Mouse (Mus musculus): Measurements from ENCODE around the gene Fgf10. TPM values are rescaled to one million over a fixed set of nuclear protein-coding genes. Genes with fewer than 3 reads are reported as not detected.

Fgf10 gene
- polyA plus RNA-seq, 1 experiment from 2014 or later: 9.5 TPM

- Histone ChIP-seq H3K27me3 (replicated peaks; ENCODE audit: insufficient read depth, low read length) (no peaks in the 10 kb centered on the region), H3K4me2 (replicated peaks; ENCODE audit: low read depth, low read length) (no peak overlapping the region), H3K27ac (ENCODE audit: low read length) (no peak overlapping the region), H3K9ac (replicated peaks; ENCODE audit: low read depth) (no peak overlapping the region), H3K36me3 (ENCODE audit: insufficient read depth, low read length) (no peaks in the 10 kb centered on the region), H3K4me1 (ENCODE audit: insufficient read depth, low read depth, low read length) (no peaks in the 10 kb centered on the region), H3K4me3 (ENCODE audit: low read depth, low read length) (no peak overlapping the region), H3K9me3 (ENCODE audit: low read length) (no peaks in the 10 kb centered on the region)
- no peak for DNase-seq (ENCODE audit: low spot score)
- WGBS: 50% methylated on average over 5 of the region's 5 CpGs
- no peak for TF ChIP-seq EP300 (IDR thresholded peaks at IDR 0.05)
- no peak for TF ChIP-seq CTCF (IDR thresholded peaks at IDR 0.05)
- no peak for ATAC-seq
Measured at GRCm38 (mm10) chr13:118656991-118657390, 12.6 kb upstream of the Fgf10 start.

DNA sequence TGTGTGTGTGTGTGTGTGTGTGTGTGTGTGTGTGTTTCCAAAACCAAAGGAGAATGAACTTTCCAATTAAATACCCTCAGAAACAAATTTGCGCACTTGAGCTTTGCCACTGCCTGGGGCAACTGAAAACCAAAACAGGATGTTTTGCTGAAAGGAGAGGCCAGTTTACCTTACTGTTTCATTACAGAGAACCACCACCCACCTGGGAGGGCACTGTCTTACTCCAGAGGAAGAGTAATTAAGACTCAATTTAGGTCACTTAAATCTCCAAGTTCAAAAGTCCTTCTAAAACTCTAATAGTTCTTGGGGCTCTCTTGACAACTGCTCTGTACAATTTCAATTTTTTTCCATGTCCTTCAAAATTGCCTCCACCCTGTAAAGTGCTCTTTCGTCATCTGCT, 11.6 kb upstream of the Fgf10 start:
- no peak for ATAC-seq
- no peak for TF ChIP-seq EP300 (IDR thresholded peaks at IDR 0.05)
- TF ChIP-seq CTCF (IDR thresholded peaks at IDR 0.05): no peak
- H3K4me3 ChIP-seq (ENCODE audit: low read depth, low read length): no peak overlapping the region
- H3K9ac ChIP-seq (replicated peaks; ENCODE audit: low read depth): no peak overlapping the region
- no peaks in the 10 kb centered on the region for H3K27me3 ChIP-seq (replicated peaks; ENCODE audit: insufficient read depth, low read length)
- H3K4me2 ChIP-seq (replicated peaks; ENCODE audit: low read depth, low read length): no peak overlapping the region
- DNase-seq (ENCODE audit: low spot score): no peak
- H3K27ac ChIP-seq (ENCODE audit: low read length): no peak overlapping the region
- 81% methylated on average over 2 of the region's 2 CpGs for WGBS
- H3K4me1 ChIP-seq (ENCODE audit: insufficient read depth, low read depth, low read length): no peaks in the 10 kb centered on the region
- no peaks in the 10 kb centered on the region for H3K36me3 ChIP-seq (ENCODE audit: insufficient read depth, low read length)
- no peaks in the 10 kb centered on the region for H3K9me3 ChIP-seq (ENCODE audit: low read length)

DNA sequence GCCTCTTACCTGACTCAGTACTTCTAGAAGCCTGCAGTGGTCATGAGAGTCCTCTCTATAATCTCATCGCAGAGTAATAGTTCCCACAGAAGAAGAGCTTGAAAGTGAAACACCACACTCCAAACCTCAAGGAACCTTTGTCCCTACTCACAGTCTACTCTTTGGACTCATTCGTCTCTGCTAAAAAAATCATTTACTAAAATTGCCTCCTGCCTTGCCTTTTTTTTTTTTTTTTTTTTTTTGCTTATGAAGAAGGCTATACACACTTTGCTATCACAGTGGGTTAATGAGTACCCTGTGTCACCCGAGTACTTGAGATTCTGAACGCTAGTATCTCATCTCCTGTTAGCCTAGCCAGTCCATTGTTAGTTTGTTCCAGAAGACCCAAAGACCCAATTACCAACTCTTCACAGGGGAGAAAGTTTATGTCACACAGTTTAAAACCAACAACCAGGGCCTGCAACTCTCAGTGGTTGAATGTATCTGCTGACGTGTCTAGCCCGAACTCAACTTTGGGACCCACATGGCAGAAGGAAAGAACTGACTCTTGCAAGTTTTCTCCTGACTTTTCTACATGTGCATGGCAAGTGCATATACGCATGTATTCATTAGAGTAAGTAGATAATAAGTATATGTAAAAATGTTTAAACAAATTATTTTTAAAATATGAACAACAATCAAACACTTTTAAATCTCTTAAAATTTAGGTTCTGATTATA, 10.8 kb upstream of the Fgf10 start:
- no peak for DNase-seq (ENCODE audit: low spot score)
- Histone ChIP-seq H3K4me1 (ENCODE audit: insufficient read depth, low read depth, low read length) (no peaks in the 10 kb centered on the region), H3K4me3 (ENCODE audit: low read depth, low read length) (no peak overlapping the region), H3K9me3 (ENCODE audit: low read length) (no peaks in the 10 kb centered on the region), H3K27me3 (replicated peaks; ENCODE audit: insufficient read depth, low read length) (no peaks in the 10 kb centered on the region), H3K36me3 (ENCODE audit: insufficient read depth, low read length) (no peaks in the 10 kb centered on the region), H3K9ac (replicated peaks; ENCODE audit: low read depth) (no peak overlapping the region), H3K4me2 (replicated peaks; ENCODE audit: low read depth, low read length) (no peak overlapping the region), H3K27ac (ENCODE audit: low read length) (no peak overlapping the region)
- ATAC-seq: no peak
- TF ChIP-seq EP300 (IDR thresholded peaks at IDR 0.05): no peak
- TF ChIP-seq CTCF (IDR thresholded peaks at IDR 0.05): no peak
- 72% methylated on average over 7 of the region's 7 CpGs for WGBS

DNA sequence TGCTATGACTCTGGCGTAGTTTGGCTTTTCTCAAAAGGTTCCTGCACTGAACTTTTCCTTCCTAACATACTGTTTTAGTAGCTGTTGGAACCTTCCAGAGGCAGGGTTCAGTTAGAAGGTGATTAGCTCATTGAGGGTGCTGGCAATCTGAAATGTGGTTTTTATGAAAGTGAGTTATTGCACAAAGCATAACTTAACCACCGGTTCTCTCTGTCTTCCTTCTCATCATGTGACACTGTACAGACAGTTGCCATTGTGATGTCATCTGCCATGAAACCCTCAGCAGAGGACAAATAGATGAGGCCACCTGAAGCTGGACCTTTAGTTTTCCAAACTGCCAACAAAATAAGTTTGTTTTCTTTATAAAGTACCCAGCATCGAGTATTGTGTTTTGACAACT, 7.9 kb upstream of the Fgf10 start:
- Histone ChIP-seq H3K9ac (replicated peaks; ENCODE audit: low read depth) (no peak overlapping the region), H3K4me1 (ENCODE audit: insufficient read depth, low read depth, low read length) (no peaks in the 10 kb centered on the region), H3K27me3 (replicated peaks; ENCODE audit: insufficient read depth, low read length) (no peaks in the 10 kb centered on the region), H3K4me3 (ENCODE audit: low read depth, low read length) (no peak overlapping the region), H3K9me3 (ENCODE audit: low read length) (no peaks in the 10 kb centered on the region), H3K36me3 (ENCODE audit: insufficient read depth, low read length) (no peaks in the 10 kb centered on the region), H3K27ac (ENCODE audit: low read length) (no peak overlapping the region), H3K4me2 (replicated peaks; ENCODE audit: low read depth, low read length) (no peak overlapping the region)
- no peak for ATAC-seq
- 65% methylated on average over 3 of the region's 3 CpGs for WGBS
- DNase-seq (ENCODE audit: low spot score): no peak
- no peak for TF ChIP-seq CTCF (IDR thresholded peaks at IDR 0.05)
- no peak for TF ChIP-seq EP300 (IDR thresholded peaks at IDR 0.05)

DNA sequence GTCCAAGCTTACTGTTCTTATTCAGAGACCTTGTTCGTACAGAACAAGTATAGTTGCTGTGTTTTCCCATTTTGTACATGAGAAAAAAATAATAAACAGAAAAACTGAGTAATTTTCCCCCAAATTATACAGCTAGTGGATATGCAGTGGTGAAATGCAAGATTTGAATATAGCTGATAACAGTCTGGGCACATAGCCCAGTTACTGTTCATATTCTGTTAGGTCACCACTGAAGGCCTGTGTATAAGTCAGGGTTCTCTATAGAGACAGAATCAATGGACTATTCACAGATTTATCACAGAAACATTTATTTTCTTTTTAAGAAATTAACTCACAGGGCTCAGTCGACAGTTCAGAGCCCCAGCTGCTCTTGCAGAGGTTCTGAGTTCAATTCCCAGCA, 4.7 kb upstream of the Fgf10 start:
- WGBS: 60% methylated on average over 2 of the region's 2 CpGs
- H3K4me2 ChIP-seq (replicated peaks; ENCODE audit: low read depth, low read length): no peak overlapping the region
- TF ChIP-seq EP300 (IDR thresholded peaks at IDR 0.05) (no peak), CTCF (IDR thresholded peaks at IDR 0.05) (no peak)
- no peaks in the 10 kb centered on the region for H3K27me3 ChIP-seq (replicated peaks; ENCODE audit: insufficient read depth, low read length)
- no peaks in the 10 kb centered on the region for H3K9me3 ChIP-seq (ENCODE audit: low read length)
- H3K9ac ChIP-seq (replicated peaks; ENCODE audit: low read depth): no peak overlapping the region
- H3K4me1 ChIP-seq (ENCODE audit: insufficient read depth, low read depth, low read length): no peaks in the 10 kb centered on the region
- DNase-seq (ENCODE audit: low spot score) (no peak), ATAC-seq (no peak)
- H3K36me3 ChIP-seq (ENCODE audit: insufficient read depth, low read length): no peaks in the 10 kb centered on the region
- no peak overlapping the region for H3K27ac ChIP-seq (ENCODE audit: low read length)
- H3K4me3 ChIP-seq (ENCODE audit: low read depth, low read length): no peak overlapping the region

DNA sequence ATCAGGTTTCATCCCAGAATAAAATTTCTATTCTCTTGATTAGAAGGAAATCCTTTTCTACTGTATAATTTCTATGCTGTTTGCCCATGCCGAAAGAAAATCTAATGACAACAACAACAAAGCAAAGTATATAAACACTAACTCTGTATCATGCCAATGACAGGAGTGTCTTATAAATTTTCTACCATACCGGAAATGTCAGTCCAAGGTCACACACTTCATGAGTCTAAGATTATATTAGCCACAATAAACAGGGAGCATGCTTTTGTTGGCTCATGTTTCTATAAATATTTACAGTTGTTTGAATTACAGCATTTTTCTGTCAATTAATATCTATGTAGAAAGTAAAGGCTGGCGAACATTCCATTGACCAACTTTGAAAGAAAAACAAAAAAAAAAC, 9.6 kb downstream of the Fgf10 start:
- no peak overlapping the region for H3K4me2 ChIP-seq (replicated peaks; ENCODE audit: low read depth, low read length)
- 37% methylated on average over 3 of the region's 3 CpGs for WGBS
- H3K9ac ChIP-seq (replicated peaks; ENCODE audit: low read depth): no peak overlapping the region
- no peaks in the 10 kb centered on the region for H3K27me3 ChIP-seq (replicated peaks; ENCODE audit: insufficient read depth, low read length)
- H3K4me3 ChIP-seq (ENCODE audit: low read depth, low read length): no peak overlapping the region
- ATAC-seq (no peak), DNase-seq (ENCODE audit: low spot score) (no peak)
- no peaks in the 10 kb centered on the region for H3K36me3 ChIP-seq (ENCODE audit: insufficient read depth, low read length)
- H3K27ac ChIP-seq (ENCODE audit: low read length): no peak overlapping the region
- TF ChIP-seq CTCF (IDR thresholded peaks at IDR 0.05) (no peak), EP300 (IDR thresholded peaks at IDR 0.05) (no peak)
- no peaks in the 10 kb centered on the region for H3K4me1 ChIP-seq (ENCODE audit: insufficient read depth, low read depth, low read length)
- H3K9me3 ChIP-seq (ENCODE audit: low read length): no peaks in the 10 kb centered on the region

- WGBS: 76% methylated on average over 2 of the region's 2 CpGs
- H3K4me1 ChIP-seq (ENCODE audit: insufficient read depth, low read depth, low read length): no peaks in the 10 kb centered on the region
- DNase-seq (ENCODE audit: low spot score) (no peak), ATAC-seq (no peak)
- no peaks in the 10 kb centered on the region for H3K36me3 ChIP-seq (ENCODE audit: insufficient read depth, low read length)
- no peaks in the 10 kb centered on the region for H3K27me3 ChIP-seq (replicated peaks; ENCODE audit: insufficient read depth, low read length)
- no peak overlapping the region for H3K4me2 ChIP-seq (replicated peaks; ENCODE audit: low read depth, low read length)
- no peak overlapping the region for H3K4me3 ChIP-seq (ENCODE audit: low read depth, low read length)
- no peaks in the 10 kb centered on the region for H3K9me3 ChIP-seq (ENCODE audit: low read length)
- no peak overlapping the region for H3K27ac ChIP-seq (ENCODE audit: low read length)
- H3K9ac ChIP-seq (replicated peaks; ENCODE audit: low read depth): no peak overlapping the region
- TF ChIP-seq EP300 (IDR thresholded peaks at IDR 0.05) (no peak), CTCF (IDR thresholded peaks at IDR 0.05) (no peak)
Measured at GRCm38 (mm10) chr13:118693049-118693448, 23.5 kb downstream of the Fgf10 start.

All from lung, postnatal 0 days (tissue).